Mouse (Mus musculus): ENCODE results near the gene Cog2. TPM values are rescaled to one million over a fixed set of nuclear protein-coding genes. Genes with fewer than 3 reads are reported as not detected.
A peak's percentile ranks its signal among the peaks of the same experiment; 100 is the strongest.

The Cog2 gene
- 10 to 100 TPM; 23.1 to 28.0 TPM for total RNA-seq (2021)

- DNase-seq: peak; percentile 93
Observed at GRCm38 (mm10) chr8:124520249-124521080, at the start of gene Cog2. Cog2 (plus strand) TSS chr8:124520767.

GRCm38 (mm10) chr8:124475690-124476089 is 44.9 kb upstream of the Cog2 start:
- no peak for DNase-seq

GRCm38 (mm10) chr8:124476701-124477100 is 43.9 kb upstream of the Cog2 start:
- DNase-seq: no peak

- DNase-seq: no peak
Observed at GRCm38 (mm10) chr8:124479251-124479650, 41.3 kb upstream of the Cog2 start.

GRCm38 (mm10) chr8:124480321-124480720 is 40.2 kb upstream of the Cog2 start:
- no peak for DNase-seq

GRCm38 (mm10) chr8:124482790-124483189 is 37.8 kb upstream of the Cog2 start:
- no peak for DNase-seq

GRCm38 (mm10) chr8:124483356-124484115 is 37.0 kb upstream of the Cog2 start:
- no peak for DNase-seq

- no peak for DNase-seq
Observed at GRCm38 (mm10) chr8:124489311-124489710, 31.3 kb upstream of the Cog2 start.

GRCm38 (mm10) chr8:124489786-124490185 is 30.8 kb upstream of the Cog2 start:
- no peak for DNase-seq

GRCm38 (mm10) chr8:124494397-124494796 is 26.2 kb upstream of the Cog2 start:
- DNase-seq: peak; percentile 19

- DNase-seq: no peak
Observed at GRCm38 (mm10) chr8:124494955-124495354, 25.6 kb upstream of the Cog2 start.

GRCm38 (mm10) chr8:124495676-124496075 is 24.9 kb upstream of the Cog2 start:
- no peak for DNase-seq

- DNase-seq: no peak
Observed at GRCm38 (mm10) chr8:124496266-124496665, 24.3 kb upstream of the Cog2 start.

GRCm38 (mm10) chr8:124496871-124497270 is 23.7 kb upstream of the Cog2 start:
- DNase-seq: no peak

GRCm38 (mm10) chr8:124498398-124498797 is 22.2 kb upstream of the Cog2 start:
- no peak for DNase-seq

- DNase-seq: no peak
Observed at GRCm38 (mm10) chr8:124499236-124499937, 21.2 kb upstream of the Cog2 start.

- no peak for DNase-seq
Observed at GRCm38 (mm10) chr8:124499938-124500239, 20.7 kb upstream of the Cog2 start.

GRCm38 (mm10) chr8:124505626-124506025 is 14.9 kb upstream of the Cog2 start:
- DNase-seq: no peak

GRCm38 (mm10) chr8:124507572-124508320 is 12.8 kb upstream of the Cog2 start:
- no peak for DNase-seq

GRCm38 (mm10) chr8:124508321-124508695 is 12.3 kb upstream of the Cog2 start:
- no peak for DNase-seq

- no peak for DNase-seq
Observed at GRCm38 (mm10) chr8:124509156-124509555, 11.4 kb upstream of the Cog2 start.

GRCm38 (mm10) chr8:124516039-124516438 is 4.5 kb upstream of the Cog2 start:
- DNase-seq: no peak

GRCm38 (mm10) chr8:124516525-124516924 is 4.0 kb upstream of the Cog2 start:
- no peak for DNase-seq
